Mouse (Mus musculus) heart, embryonic 11.5 days (tissue): ENCODE data around the gene Brip1. TPM values are rescaled to one million over a fixed set of nuclear protein-coding genes. Genes with fewer than 3 reads are reported as not detected.
"Not testable (repeated sequence)": the region's sequence is repeated elsewhere in the genome, so short reads cannot be mapped to it uniquely, and the experiment has no call there.

Experiments used
- ATAC-seq: fragments of 200-750 bp; cut with Nextera tagmentation; replicated peaks from 2 replicates; pipeline ENCODE4 v1.8.0; 2017; ENCODE audit warnings: moderate library complexity; ENCODE audit not compliant: insufficient number of reproducible peaks, low FRiP score, low TSS enrichment
- H3K27ac ChIP-seq: fragments of 300-500 bp; sonication (generic); 2 replicates; pipeline ENCODE4 v1.5.1; 2014; ENCODE audit warnings: mild to moderate bottlenecking, low read depth, low read length
- H3K27me3 ChIP-seq: fragments of 300-500 bp; sonication (generic); 2 replicates; pipeline ENCODE4 v1.6.1; 2014; ENCODE audit warnings: mild to moderate bottlenecking, low read length, mixed read lengths; ENCODE audit not compliant: control insufficient read depth, insufficient read depth
- H3K36me3 ChIP-seq: fragments of 300-500 bp; sonication (generic); 2 replicates; pipeline ENCODE4 v1.6.1; 2014; ENCODE audit warnings: mild to moderate bottlenecking, low read length, moderate library complexity, mixed read lengths; ENCODE audit not compliant: control insufficient read depth, insufficient read depth
- H3K4me1 ChIP-seq: fragments of 300-500 bp; sonication (generic); 2 replicates; pipeline ENCODE4 v1.6.1; 2014; ENCODE audit warnings: low read length; ENCODE audit not compliant: control insufficient read depth, insufficient read depth
- H3K4me2 ChIP-seq: fragments of 300-500 bp; sonication (generic); 2 replicates; pipeline ENCODE4 v1.6.1; 2014; ENCODE audit warnings: mild to moderate bottlenecking, moderate library complexity
- H3K4me3 ChIP-seq: fragments of 300-500 bp; sonication (generic); 2 replicates; pipeline ENCODE4 v1.5.1; 2014; ENCODE audit warnings: low read depth, low read length
- H3K9ac ChIP-seq: fragments of 300-500 bp; sonication (generic); 2 replicates; pipeline ENCODE4 v1.6.1; 2014; ENCODE audit warnings: mild to moderate bottlenecking, low read depth, low read length, moderate library complexity
- H3K9me3 ChIP-seq: fragments of 300-500 bp; sonication (generic); replicated peaks from 2 replicates; pipeline ENCODE4 v1.6.1; 2016; ENCODE audit warnings: low read length; ENCODE audit not compliant: control insufficient read depth
- WGBS: fragments of 180-500 bp; shearing (Covaris S2); extraction: QIAGEN DNeasy Blood & Tissue Kit; methylation state at CpG from one replicate; pipeline ENCODE4 v1.1.7; 2014; ENCODE audit not compliant: insufficient replicate concordance; 5-methylcytosine and 5-hydroxymethylcytosine counted together
- polyA plus RNA-seq: library from polyadenylated mRNA; unstranded; fragments of >200 nt; fragmentation: Nextera tagmentation; extraction: Ambion mirVana; gene quantifications from 2 replicates; pipeline ENCODE4 v1.2.1, GENCODE M21; 2014

Brip1 gene
- polyA plus RNA-seq, 1 experiment from 2014 or later = 5.8 TPM

DNA sequence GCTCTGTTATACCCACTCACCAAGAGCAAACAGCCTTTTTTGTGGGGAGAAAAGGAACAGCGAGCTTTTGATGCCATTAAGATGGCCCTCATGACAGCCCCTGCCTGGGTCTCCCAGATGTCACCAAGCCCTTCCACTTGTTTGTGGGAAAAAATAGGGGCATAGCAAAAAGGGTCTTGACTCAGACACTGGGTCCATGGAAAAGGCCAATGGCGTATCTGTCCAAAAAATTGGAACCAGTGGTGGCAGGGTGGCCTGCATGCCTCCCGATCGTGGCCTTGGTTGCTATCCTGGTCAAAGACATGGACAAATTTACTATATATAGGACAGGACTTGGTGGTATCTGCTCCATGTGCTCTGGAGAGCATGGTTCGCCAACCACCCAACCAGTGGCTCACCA, 4.0 kb upstream of the Brip1 start:
- no peak for ATAC-seq
- no peak overlapping the region for H3K4me2 ChIP-seq
- peaks cover 44% of the 10 kb centered on the region for H3K36me3 ChIP-seq
- H3K9me3 ChIP-seq = no peaks in the 10 kb centered on the region
- H3K27me3 ChIP-seq = no peaks in the 10 kb centered on the region
- H3K9ac ChIP-seq = no peak overlapping the region
- WGBS = 94% methylated on average over 5 of the region's 5 CpGs
- no peak overlapping the region for H3K27ac ChIP-seq
- peaks cover 7% of the 10 kb centered on the region; the same call in 1 of the 2 replicates for H3K4me1 ChIP-seq
- no peak overlapping the region for H3K4me3 ChIP-seq

DNA sequence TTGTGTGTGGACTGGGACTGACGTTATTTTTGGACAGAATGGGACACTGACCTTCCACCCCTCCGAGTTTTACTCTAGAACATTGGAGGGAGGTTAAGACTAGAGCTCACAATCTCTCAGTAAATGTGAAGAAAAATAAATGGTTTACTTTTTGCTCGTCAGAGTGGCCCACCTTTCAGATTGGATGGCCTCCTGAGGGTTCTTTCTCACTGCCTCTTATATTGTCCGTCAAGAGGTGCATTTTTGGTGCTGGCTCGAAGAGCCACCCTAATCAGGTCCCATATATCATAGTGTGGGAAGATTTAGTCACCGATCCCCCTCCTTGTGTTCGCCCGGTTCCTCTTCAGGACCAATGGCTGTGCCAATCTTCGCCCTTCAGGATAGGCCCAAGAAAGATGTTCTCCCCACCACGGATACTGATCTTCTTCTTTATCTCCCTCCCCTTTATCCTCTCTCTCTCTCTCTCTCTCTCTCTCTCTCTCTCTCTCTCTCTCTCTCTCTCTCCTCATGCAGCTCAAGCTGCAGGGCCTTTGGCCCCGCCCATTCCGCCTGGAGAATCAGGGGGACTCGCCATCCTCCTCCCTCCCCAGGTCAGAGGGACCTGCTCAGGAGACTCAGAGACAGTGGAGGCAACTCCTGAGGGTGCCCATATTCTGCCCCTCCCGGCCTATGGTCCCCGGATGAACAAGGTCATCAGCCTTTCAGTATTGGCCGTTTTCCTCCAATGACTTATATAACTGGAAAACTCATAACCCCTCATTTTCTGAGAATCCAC, 1.1 kb upstream of the Brip1 start:
- Histone ChIP-seq H3K4me3 (peak overlapping the region; percentile 89), H3K36me3 (peaks cover 33% of the 10 kb centered on the region), H3K9ac (peak overlapping the region; percentile 90), H3K27me3 (no peaks in the 10 kb centered on the region), H3K4me1 (peaks cover 10% of the 10 kb centered on the region; the same call in 1 of the 2 replicates), H3K27ac (peak overlapping the region; percentile 85), H3K9me3 (no peaks in the 10 kb centered on the region), H3K4me2 (peak overlapping the region; percentile 80)
- no peak for ATAC-seq
- 45% methylated on average over 16 of the region's 16 CpGs for WGBS

DNA sequence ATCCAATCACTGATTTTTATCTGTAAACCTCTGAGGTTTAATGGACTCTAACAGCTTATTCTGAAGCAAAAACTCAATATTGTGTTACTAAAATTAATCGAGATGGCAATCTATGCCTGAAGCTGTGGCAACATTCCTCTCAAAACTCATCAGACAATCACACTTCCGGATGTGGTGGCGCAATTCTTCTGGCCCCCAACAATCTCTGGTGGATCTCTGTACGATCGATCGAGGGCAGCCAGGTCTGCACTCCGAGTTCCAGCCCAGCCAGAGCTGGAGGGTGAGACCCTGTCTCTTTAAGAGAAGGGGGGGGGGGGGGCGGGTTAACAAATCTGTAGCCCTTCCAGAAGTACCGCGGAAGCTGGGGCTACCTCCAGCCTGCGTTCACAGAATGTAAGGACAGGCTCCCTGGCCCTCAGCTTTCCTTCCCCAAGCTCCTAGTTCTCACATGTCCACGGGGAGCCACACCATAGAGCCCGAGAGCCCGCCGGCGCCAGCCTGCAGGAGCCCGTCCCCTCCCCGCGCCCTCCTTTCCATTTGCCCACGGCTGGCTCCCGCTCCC, 452 bp downstream of the Brip1 start:
- no peaks in the 10 kb centered on the region for H3K27me3 ChIP-seq
- WGBS = 2% methylated on average over 21 of the region's 21 CpGs
- H3K27ac ChIP-seq = peak overlapping the region; percentile 81
- H3K4me3 ChIP-seq = peak overlapping the region; percentile 89
- H3K4me2 ChIP-seq = peak overlapping the region; percentile 70
- peaks cover 10% of the 10 kb centered on the region; the same call in 1 of the 2 replicates for H3K4me1 ChIP-seq
- H3K9ac ChIP-seq = peak overlapping the region; percentile 78
- H3K9me3 ChIP-seq = no peaks in the 10 kb centered on the region
- ATAC-seq = peak; percentile 58
- H3K36me3 ChIP-seq = peaks cover 21% of the 10 kb centered on the region

DNA sequence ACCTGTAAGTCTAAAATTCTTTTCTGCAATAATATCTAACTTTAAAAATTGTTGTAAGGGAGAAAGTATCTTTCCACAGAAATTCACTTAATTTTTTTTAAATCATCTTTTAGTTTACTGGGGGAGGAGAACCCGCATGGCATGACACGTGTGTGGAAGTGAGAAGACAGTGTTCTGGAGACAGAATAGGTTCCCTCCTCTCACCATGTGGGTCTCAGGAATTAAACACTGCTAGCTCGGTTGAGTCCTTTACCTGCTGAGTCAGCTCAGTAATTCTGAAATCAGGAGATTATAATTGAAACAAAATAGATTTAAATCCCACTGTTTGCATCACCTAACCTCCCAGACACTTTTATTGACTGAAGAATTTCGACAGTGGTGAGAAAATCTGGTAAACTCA, 1.3 kb downstream of the Brip1 start:
- Histone ChIP-seq H3K9me3 (no peaks in the 10 kb centered on the region), H3K27ac (no peak overlapping the region), H3K9ac (no peak overlapping the region), H3K4me1 (peaks cover 10% of the 10 kb centered on the region; the same call in 1 of the 2 replicates), H3K4me3 (peak overlapping the region; percentile 89; the same call in 1 of the 2 replicates), H3K4me2 (peak overlapping the region; percentile 70), H3K36me3 (peaks cover 12% of the 10 kb centered on the region), H3K27me3 (no peaks in the 10 kb centered on the region)
- WGBS = 53% methylated on average over 4 of the region's 4 CpGs
- no peak for ATAC-seq

DNA sequence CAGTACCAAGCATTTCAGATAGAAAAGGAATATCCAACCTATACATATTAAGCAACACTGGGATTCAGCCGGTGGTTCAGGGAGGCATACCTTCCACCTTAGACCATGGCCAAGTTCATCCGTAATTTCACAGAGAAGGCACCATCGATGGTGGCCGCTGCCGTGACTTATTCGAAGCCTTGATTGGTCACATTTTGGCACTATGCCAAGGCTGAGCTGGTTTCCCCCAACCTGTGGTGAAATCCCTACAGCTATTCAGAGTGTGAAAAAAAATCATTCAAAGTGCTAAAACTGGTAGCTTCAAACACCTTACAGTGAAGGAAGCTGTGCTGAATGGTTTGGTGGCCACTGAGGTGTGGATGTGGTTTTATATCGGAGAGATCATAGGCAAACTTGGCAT, 15.8 kb downstream of the Brip1 start:
- WGBS = 91% methylated on average over 7 of the region's 7 CpGs
- not testable (repeated sequence) for H3K36me3 ChIP-seq, H3K9me3 ChIP-seq, H3K4me3 ChIP-seq, H3K4me1 ChIP-seq, ATAC-seq, H3K27ac ChIP-seq, H3K27me3 ChIP-seq, H3K4me2 ChIP-seq, H3K9ac ChIP-seq

DNA sequence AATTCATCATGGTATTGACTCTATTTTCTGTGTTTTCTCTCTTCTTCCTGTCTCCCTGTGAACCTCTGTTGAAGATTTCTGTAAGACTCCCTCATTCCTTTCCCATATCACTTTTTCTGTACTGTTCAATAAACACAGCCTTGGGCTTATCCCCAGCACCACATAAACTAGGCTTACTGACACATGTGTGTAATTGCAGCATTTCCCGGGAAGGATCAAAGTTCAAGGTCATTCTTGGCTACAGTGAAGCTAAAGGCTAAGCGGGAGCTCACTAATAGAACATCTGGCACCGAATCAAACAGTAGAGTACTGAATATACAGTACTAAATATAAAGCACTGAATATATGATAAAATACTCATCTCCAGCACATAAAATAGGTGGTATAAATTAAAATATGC, 25.2 kb downstream of the Brip1 start:
- ATAC-seq = no peak
- Histone ChIP-seq H3K4me3 (no peak overlapping the region), H3K36me3 (no peaks in the 10 kb centered on the region), H3K4me1 (no peaks in the 10 kb centered on the region; the same call in 1 of the 2 replicates), H3K27me3 (no peaks in the 10 kb centered on the region), H3K9me3 (no peaks in the 10 kb centered on the region), H3K9ac (no peak overlapping the region), H3K4me2 (no peak overlapping the region), H3K27ac (no peak overlapping the region)
- WGBS = 81% methylated on average over 3 of the region's 3 CpGs

DNA sequence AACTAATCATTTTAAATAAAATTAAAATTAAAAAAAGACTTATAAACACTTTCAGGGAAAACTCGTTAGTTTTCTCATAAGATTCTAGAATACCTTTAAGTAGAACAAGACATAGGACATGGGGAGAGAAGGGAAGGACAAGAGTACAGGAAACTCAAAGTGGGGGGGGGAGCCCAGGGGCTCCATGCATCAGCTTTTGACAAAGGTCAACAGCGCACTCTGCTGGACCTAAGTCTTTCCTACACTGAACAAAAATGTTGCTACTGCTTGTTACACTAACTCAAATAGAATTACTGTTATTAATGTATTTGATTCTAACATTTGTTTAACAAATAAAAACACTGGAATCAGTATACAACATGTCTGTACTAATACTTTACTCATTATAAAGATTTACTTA, 26.8 kb downstream of the Brip1 start:
- ATAC-seq = no peak
- WGBS = 40% methylated on average over 2 of the region's 2 CpGs

DNA sequence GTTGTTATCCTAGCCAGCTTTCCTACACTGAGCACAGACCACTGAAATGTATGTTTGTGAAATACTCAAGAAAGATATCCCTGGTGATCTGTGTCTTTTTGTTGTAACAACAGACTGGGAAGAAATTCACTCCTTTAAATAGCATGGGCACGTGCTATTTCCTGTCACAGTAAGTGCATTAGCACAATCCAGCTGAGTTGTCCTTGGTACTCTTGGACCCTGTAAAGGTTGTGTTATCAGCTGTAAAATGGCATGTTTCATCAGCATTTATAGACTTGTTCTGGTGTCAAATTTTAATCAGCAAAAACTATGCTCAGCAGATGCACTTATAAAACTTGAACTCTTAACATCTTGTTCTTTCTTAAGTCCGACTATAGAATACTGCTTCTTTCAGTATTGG, 30.2 kb downstream of the Brip1 start:
- Histone ChIP-seq H3K9me3 (no peaks in the 10 kb centered on the region), H3K27ac (no peak overlapping the region), H3K4me3 (no peak overlapping the region), H3K4me1 (no peaks in the 10 kb centered on the region; the same call in 1 of the 2 replicates), H3K4me2 (no peak overlapping the region), H3K27me3 (no peaks in the 10 kb centered on the region), H3K9ac (no peak overlapping the region), H3K36me3 (no peaks in the 10 kb centered on the region)
- ATAC-seq = no peak
- 70% methylated on average over 2 of the region's 2 CpGs for WGBS

More for the DNA sequence above, 26.8 kb downstream of the Brip1 start:
- Histone ChIP-seq H3K4me1 (no peaks in the 10 kb centered on the region; the same call in 1 of the 2 replicates), H3K4me3 (no peak overlapping the region), H3K27ac (no peak overlapping the region), H3K36me3 (no peaks in the 10 kb centered on the region), H3K9ac (no peak overlapping the region), H3K4me2 (no peak overlapping the region), H3K27me3 (no peaks in the 10 kb centered on the region), H3K9me3 (no peaks in the 10 kb centered on the region)
